Mouse (Mus musculus) lung, adult 2 months (tissue): ENCODE data around the gene Mknk1. TPM values are rescaled to one million over a fixed set of nuclear protein-coding genes. Genes with fewer than 3 reads are reported as not detected.

Source experiments
- DNase-seq: peaks from one replicate; pipeline ENCODE4 v3.0.0; 2022
- H3K4me1 ChIP-seq: fragments of 200-500 bp; 2 replicates; pipeline ENCODE4 v1.6.1; 2011; ENCODE audit warnings: low read length; ENCODE audit not compliant: control insufficient read depth, insufficient read depth
- H3K4me3 ChIP-seq: fragments of 200-500 bp; replicated peaks from 2 replicates; pipeline ENCODE3; 2011; ENCODE audit warnings: low read depth, mild to moderate bottlenecking, control low read depth, low read length; ENCODE audit errors: extremely low read depth
- CTCF ChIP-seq: fragments of 200-500 bp; IDR thresholded peaks from 2 replicates; pipeline ENCODE4 v1.5.1; 2011; ENCODE audit warnings: mild to moderate bottlenecking, low read length, control low read depth; ENCODE audit not compliant: insufficient read depth
- POLR2A ChIP-seq: fragments of 200-500 bp; IDR thresholded peaks from 2 replicates; pipeline ENCODE4 v1.6.1; 2011; ENCODE audit warnings: low read depth, mild to moderate bottlenecking, control low read depth, low read length, borderline replicate concordance; ENCODE audit errors: extremely low read depth
- WGBS: fragments of 180-500 bp; shearing (Covaris S2); methylation state at CpG from one replicate; pipeline ENCODE4 v1.1.7; 2018; 5-methylcytosine and 5-hydroxymethylcytosine counted together
- polyA plus RNA-seq: library from polyadenylated mRNA; depleted of rRNA; stranded (reverse); fragments of >200 nt; gene quantifications from 2 replicates; pipeline ENCODE4 v1.2.3, GENCODE M21; 2012

The Mknk1 gene
- polyA plus RNA-seq, 1 experiment, result 73.9 TPM

GRCm38 (mm10) chr4:115824178-115824577 lies 14.8 kb upstream of the Mknk1 start:
- WGBS, result 55% methylated on average over 2 of the region's 2 CpGs
- TF ChIP-seq POLR2A (0 out of 2 replicates have a peak, but pooled peaks have one; percentile 3), CTCF (no peak)

GRCm38 (mm10) chr4:115825271-115825670 lies 13.7 kb upstream of the Mknk1 start:
- 82% methylated on average over 2 of the region's 2 CpGs for WGBS
- H3K4me1 ChIP-seq, result peaks cover 15% of the 10 kb centered on the region
- TF ChIP-seq POLR2A (no peak), CTCF (no peak)
- H3K4me3 ChIP-seq, result no peak overlapping the region
- no peak for DNase-seq

More at GRCm38 (mm10) chr4:115824178-115824577, 14.8 kb upstream of the Mknk1 start:
- Histone ChIP-seq H3K4me3 (no peak overlapping the region), H3K4me1 (peaks cover 8% of the 10 kb centered on the region)
- no peak for DNase-seq

GRCm38 (mm10) chr4:115827066-115827465 lies 11.9 kb upstream of the Mknk1 start:
- WGBS, result 55% methylated on average over 3 of the region's 3 CpGs
- DNase-seq, result no peak
- Histone ChIP-seq H3K4me3 (no peak overlapping the region), H3K4me1 (peaks cover 23% of the 10 kb centered on the region)
- TF ChIP-seq CTCF (no peak), POLR2A (no peak)

GRCm38 (mm10) chr4:115827535-115827887 lies 11.5 kb upstream of the Mknk1 start:
- Histone ChIP-seq H3K4me3 (peak overlapping the region; percentile 97), H3K4me1 (peaks cover 23% of the 10 kb centered on the region)
- 9% methylated on average over 4 of the region's 4 CpGs for WGBS
- TF ChIP-seq CTCF (no peak), POLR2A (no peak)
- DNase-seq, result no peak

GRCm38 (mm10) chr4:115827888-115828571 lies 11.0 kb upstream of the Mknk1 start, which contains the start of gene Mob3c:
Gene Mob3c, plus strand, starts transcription at chr4:115828092.
- peak; percentile 81 for DNase-seq
- peaks cover 23% of the 10 kb centered on the region for H3K4me1 ChIP-seq
- peak within 1 kb of the TSS; percentile 97 for H3K4me3 ChIP-seq
- TF ChIP-seq CTCF (no peak), POLR2A (peak; percentile 41; the same call in 1 of the 2 replicates)
- under 1% methylated on average over 57 of the region's 57 CpGs for WGBS

GRCm38 (mm10) chr4:115828572-115828902 lies 10.5 kb upstream of the Mknk1 start:
- peaks cover 21% of the 10 kb centered on the region for H3K4me1 ChIP-seq
- peak overlapping the region; percentile 97 for H3K4me3 ChIP-seq
- 7% methylated on average over 8 of the region's 8 CpGs for WGBS
- TF ChIP-seq POLR2A (no peak), CTCF (no peak)
- DNase-seq, result no peak

- TF ChIP-seq CTCF, result no peak
- TF ChIP-seq POLR2A, result no peak
- no peak for DNase-seq
- Histone ChIP-seq H3K4me3 (no peak overlapping the region), H3K4me1 (peaks cover 17% of the 10 kb centered on the region)
- WGBS, result 32% methylated on average over 5 of the region's 5 CpGs
These were observed 8.5 kb upstream of the Mknk1 start for GRCm38 (mm10) chr4:115830491-115830890.

GRCm38 (mm10) chr4:115831221-115831620 lies 7.8 kb upstream of the Mknk1 start:
- no peak for DNase-seq
- TF ChIP-seq POLR2A, result no peak
- TF ChIP-seq CTCF, result no peak
- no peak overlapping the region for H3K4me3 ChIP-seq
- H3K4me1 ChIP-seq, result peaks cover 17% of the 10 kb centered on the region
- 96% methylated on average over 22 of the region's 22 CpGs for WGBS

GRCm38 (mm10) chr4:115832040-115832439 lies 7.0 kb upstream of the Mknk1 start:
- no peak overlapping the region for H3K4me3 ChIP-seq
- H3K4me1 ChIP-seq, result peaks cover 17% of the 10 kb centered on the region
- WGBS, result 57% methylated on average over 2 of the region's 2 CpGs
- no peak for DNase-seq
- no peak for TF ChIP-seq POLR2A
- TF ChIP-seq CTCF, result no peak

GRCm38 (mm10) chr4:115835576-115835975 lies 3.4 kb upstream of the Mknk1 start:
- TF ChIP-seq POLR2A (no peak), CTCF (no peak)
- Histone ChIP-seq H3K4me1 (peaks cover 11% of the 10 kb centered on the region), H3K4me3 (no peak overlapping the region)
- 52% methylated on average over 2 of the region's 2 CpGs for WGBS
- DNase-seq, result peak; percentile 32
